Mouse (Mus musculus): ENCODE data around the gene A830005F24Rik. TPM values are rescaled to one million over a fixed set of nuclear protein-coding genes. Genes with fewer than 3 reads are reported as not detected.

Gene A830005F24Rik
- polyA plus RNA-seq, 1 experiment: 1.6 TPM

GRCm38 (mm10) chr13:48561481-48561880 is 48.1 kb downstream of the A830005F24Rik start:
- no peaks in the 10 kb centered on the region for H3K27me3 ChIP-seq (ENCODE audit: control insufficient read depth, insufficient read depth, low read length)
- WGBS: 95% methylated on average over 2 of the region's 2 CpGs
- no peak overlapping the region for H3K27ac ChIP-seq (ENCODE audit: insufficient read depth, low read length)
- DNase-seq: no peak
- TF ChIP-seq POLR2A (IDR thresholded peaks at IDR 0.05; ENCODE audit: borderline replicate concordance, insufficient read depth, low read length): no peak
- no peak for TF ChIP-seq CTCF (IDR thresholded peaks at IDR 0.05; ENCODE audit: borderline replicate concordance, insufficient read depth, low read depth, low read length)
- H3K4me1 ChIP-seq (ENCODE audit: control insufficient read depth, insufficient read depth, low read length): peaks cover 7% of the 10 kb centered on the region
- no peak overlapping the region for H3K4me3 ChIP-seq (replicated peaks; ENCODE audit: insufficient read depth, low read depth, low read length)

- H3K4me1 ChIP-seq (ENCODE audit: control insufficient read depth, insufficient read depth, low read length): peaks cover 7% of the 10 kb centered on the region
- no peak overlapping the region for H3K27ac ChIP-seq (ENCODE audit: insufficient read depth, low read length)
- H3K4me3 ChIP-seq (replicated peaks; ENCODE audit: insufficient read depth, low read depth, low read length): no peak overlapping the region
- DNase-seq: no peak
- no peaks in the 10 kb centered on the region for H3K27me3 ChIP-seq (ENCODE audit: control insufficient read depth, insufficient read depth, low read length)
- TF ChIP-seq CTCF (IDR thresholded peaks at IDR 0.05; ENCODE audit: borderline replicate concordance, insufficient read depth, low read depth, low read length): no peak
- no peak for TF ChIP-seq POLR2A (IDR thresholded peaks at IDR 0.05; ENCODE audit: borderline replicate concordance, insufficient read depth, low read length)
- 27% methylated on average over 5 of the region's 5 CpGs for WGBS
Observed at GRCm38 (mm10) chr13:48562336-48562735, 49.0 kb downstream of the A830005F24Rik start.

Other genes starting within 250 kb of the A830005F24Rik start
- 15.2 and 15.5 TPM in 2 replicates for gene Zfp169, start 119 bp upstream of the A830005F24Rik start, polyA plus RNA-seq (2012; rRNA removed)
- 21.8 and 23.1 TPM in 2 replicates for gene Ptpdc1, start 112.1 kb downstream of the A830005F24Rik start, polyA plus RNA-seq (2012; rRNA removed)
- not detected in 2 replicates for gene Barx1, start 149.4 kb downstream of the A830005F24Rik start, polyA plus RNA-seq (2012; rRNA removed)